ENCODE assay signal across 8 mouse cellular contexts in genomic region chr12:84222405-84222961, GRCm38 (mm10). TPM values are rescaled to one million over a fixed set of nuclear protein-coding genes. Genes with fewer than 3 reads are reported as not detected.
DNase-seq lines count a peak whose midpoint lies in the region; ATAC-seq lines count a peak whose summit lies in the region.

No protein-coding gene starts in this region.

- peaks cover 38% of the 10 kb centered on the region for H3K4me1 ChIP-seq in forebrain, embryonic 16.5 days (replicated peaks; ENCODE audit: control insufficient read depth, insufficient read depth, low read length)
- peaks cover 3% of the 10 kb centered on the region; the same call in 1 of the 2 replicates for H3K4me1 ChIP-seq in hindbrain, embryonic 11.5 days (replicated peaks; ENCODE audit: control insufficient read depth, insufficient read depth, low read length)

- peak; percentile 32 to 36 for DNase-seq in cerebellum, postnatal 25 days
- no peak for DNase-seq in cerebellum, adult 11-12 months
- DNase-seq in adrenal gland, postnatal 36 days: peak; percentile 72 to 76
- DNase-seq in hindbrain, embryonic 11.5 days (ENCODE audit: low spot score): peak; percentile 72
- DNase-seq in left cerebral cortex, postnatal 14 days (ENCODE audit: low spot score in 2 of 2): peak; percentile 35 to 67
- DNase-seq in right cerebral cortex, postnatal 4 days: peak; percentile 29

- H3K27me3 ChIP-seq in forebrain, embryonic 16.5 days (replicated peaks; ENCODE audit: control insufficient read depth, insufficient read depth, low read length): no peaks in the 10 kb centered on the region
- H3K27me3 ChIP-seq in hindbrain, embryonic 11.5 days (ENCODE audit: control insufficient read depth, insufficient read depth, low read length): no peaks in the 10 kb centered on the region

- no peaks in the 10 kb centered on the region for H3K9me3 ChIP-seq in forebrain, embryonic 16.5 days (ENCODE audit: control insufficient read depth, low read length)
- H3K9me3 ChIP-seq in hindbrain, embryonic 11.5 days (ENCODE audit: control insufficient read depth, low read length): no peaks in the 10 kb centered on the region

- H3K27ac ChIP-seq in forebrain, embryonic 16.5 days (ENCODE audit: low read length): no peak overlapping the region
- peak overlapping the region; percentile 19; the same call in 1 of the 2 replicates for H3K27ac ChIP-seq in hindbrain, embryonic 11.5 days (ENCODE audit: low read depth, low read length)

- WGBS in forebrain, embryonic 16.5 days: 2% methylated on average over 17 of the region's 17 CpGs
- WGBS in hindbrain, embryonic 11.5 days: 2% methylated on average over 17 of the region's 17 CpGs

- peak overlapping the region; percentile 32; the same call in 1 of the 2 replicates for H3K9ac ChIP-seq in forebrain, embryonic 16.5 days (replicated peaks; ENCODE audit: low read depth, low read length)
- peak overlapping the region; percentile 1; the same call in 1 of the 2 replicates for H3K9ac ChIP-seq in hindbrain, embryonic 11.5 days (ENCODE audit: low read depth, low read length)

- ATAC-seq in forebrain, embryonic 16.5 days: 0 out of 2 replicates have a peak, but pooled peaks have one; percentile 16
- ATAC-seq in hindbrain, embryonic 11.5 days (ENCODE audit: low FRiP score): 0 out of 2 replicates have a peak, but pooled peaks have one; percentile 37
- peak; percentile 43 for ATAC-seq in megakaryocyte, adult 5-6 weeks (ENCODE audit: poor library complexity, severe bottlenecking)

- H3K4me2 ChIP-seq in forebrain, embryonic 16.5 days (ENCODE audit: low read length): peak overlapping the region; percentile 55
- H3K4me2 ChIP-seq in hindbrain, embryonic 11.5 days (replicated peaks; ENCODE audit: low read depth, low read length): peak overlapping the region; percentile 30

- intact Hi-C loops in left cerebral cortex, postnatal 14 days (cut with DNase I): no loop called here

- H3K36me3 ChIP-seq in forebrain, embryonic 16.5 days (ENCODE audit: control insufficient read depth, insufficient read depth): no peaks in the 10 kb centered on the region
- no peaks in the 10 kb centered on the region for H3K36me3 ChIP-seq in hindbrain, embryonic 11.5 days (ENCODE audit: control insufficient read depth, insufficient read depth, low read length)

- peak overlapping the region; percentile 34 for H3K4me3 ChIP-seq in forebrain, embryonic 16.5 days (replicated peaks; ENCODE audit: low read length)
- peak overlapping the region; percentile 19 for H3K4me3 ChIP-seq in hindbrain, embryonic 11.5 days (ENCODE audit: low read depth, low read length)

RNA-seq across cellular contexts. Expression of gene Elmsan1, which starts 3.8 kb away (rescaled TPM):
- 10 to 100 TPM; 18.1 to 23.8 TPM for total RNA-seq in adrenal gland, postnatal 36 days (2021)
- 3.8 and 4.4 TPM in 2 replicates for polyA plus RNA-seq in forebrain, embryonic 16.5 days (2015; fragmentation: Nextera tagmentation; extraction: Ambion mirVana)
- 4.2 and 6.1 TPM in 2 replicates for polyA plus RNA-seq in hindbrain, embryonic 11.5 days (2014; fragmentation: Nextera tagmentation; extraction: Ambion mirVana)
- total RNA-seq in left cerebral cortex, postnatal 14 days (2021): 10 to 100 TPM; 12.6 to 18.6 TPM
- total RNA-seq in megakaryocyte, adult 5-6 weeks (2015): 24.6 and 27.0 TPM in 2 replicates
- total RNA-seq in megakaryocyte, adult 5-6 weeks (2017): 17.0 and 25.0 TPM in 2 replicates
